Mouse (Mus musculus): Measurements from ENCODE around the gene Gabrr1.
"Not testable (repeated sequence)": the region's sequence is repeated elsewhere in the genome, so short reads cannot be mapped to it uniquely, and the experiment has no call there.

The Gabrr1 gene

DNA sequence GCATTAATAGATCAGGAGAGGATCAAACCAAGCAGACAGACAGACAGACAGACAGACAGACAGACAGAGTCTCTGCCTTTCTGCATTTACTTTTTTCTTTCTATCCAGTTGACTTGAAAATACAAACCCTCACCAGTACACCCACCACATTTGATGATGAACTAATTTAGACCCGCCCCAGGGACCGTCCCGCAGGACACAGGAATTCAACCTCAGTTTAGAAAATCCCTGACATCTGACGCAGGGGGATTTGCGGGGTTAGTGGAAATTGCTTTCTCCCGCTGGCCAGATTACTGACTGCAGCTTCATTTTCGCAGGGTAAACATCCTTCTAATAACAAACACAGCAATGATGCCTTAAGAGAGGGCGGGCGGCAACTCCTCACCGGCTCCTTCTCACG lies at the start of gene Gabrr1:
Gabrr1 (plus strand) TSS at position 301 of the 400 bp plus-strand sequence.
- no peak for DNase-seq (ENCODE audit: low read depth, low spot score)

DNA sequence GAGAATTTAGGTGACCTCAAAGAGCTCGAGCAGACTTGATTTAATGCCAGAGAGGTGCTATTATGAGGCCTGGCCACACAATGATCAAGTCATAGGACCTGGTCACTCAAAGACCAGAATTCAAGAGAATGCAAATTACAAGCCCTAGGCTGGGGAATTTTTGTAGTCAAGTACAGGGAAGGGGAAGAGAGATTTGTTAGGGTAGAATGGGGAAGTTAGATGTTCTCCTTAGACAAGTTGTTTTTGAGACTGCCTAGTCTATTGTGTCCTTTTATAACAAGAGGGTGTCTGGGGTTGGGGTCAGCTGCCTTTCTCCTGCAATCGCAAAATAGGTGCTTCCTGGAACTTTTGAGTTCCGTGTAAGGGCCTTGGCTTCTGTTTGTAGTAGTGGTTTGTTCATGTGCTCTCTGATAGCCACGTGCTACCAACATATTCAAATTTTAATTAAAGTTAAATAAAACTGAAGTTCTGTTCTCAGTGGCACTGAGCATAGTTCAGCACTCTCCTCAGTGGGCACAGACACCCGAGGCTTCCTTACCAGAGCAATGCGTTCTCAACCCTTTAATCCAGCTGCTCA lies 33.1 kb upstream of the Gabrr1 start:
- DNase-seq (ENCODE audit: low read depth, low spot score): no peak

DNA sequence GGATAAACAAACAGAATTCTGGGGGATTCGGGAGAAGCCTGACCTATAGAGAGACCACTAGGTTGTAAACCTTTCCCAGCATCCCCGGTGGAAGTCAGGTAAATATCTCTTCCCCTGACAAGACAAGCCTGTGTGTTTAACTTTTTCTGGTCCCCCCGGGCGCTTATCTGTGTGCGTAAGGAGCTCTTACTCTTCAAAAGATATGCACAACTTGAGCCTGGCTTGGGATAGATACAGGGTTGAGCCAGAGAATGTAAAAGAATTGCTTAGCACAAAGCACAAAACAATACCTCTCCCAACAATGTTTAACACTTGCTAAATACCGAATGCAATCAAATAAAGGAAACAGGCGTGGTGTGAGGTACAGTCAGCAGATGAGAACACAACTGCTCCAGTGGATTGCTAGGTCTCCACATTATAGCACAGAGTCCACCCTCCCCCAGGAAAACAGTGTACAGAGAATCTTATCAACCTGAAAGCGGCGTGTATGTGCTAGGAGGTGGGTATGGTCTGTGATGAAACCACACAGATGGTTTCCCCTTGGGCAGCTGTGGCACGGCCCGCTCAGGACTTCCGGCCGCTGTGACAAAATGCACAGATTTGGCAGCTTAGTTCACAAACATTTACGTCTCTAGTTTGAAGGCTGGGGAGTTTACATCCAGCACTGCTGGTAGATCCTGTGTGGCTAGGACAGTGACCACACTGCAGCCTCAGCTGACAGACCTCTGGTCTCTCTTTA lies 22.4 kb upstream of the Gabrr1 start:
- no peak for DNase-seq (ENCODE audit: low read depth, low spot score)

- no peak for DNase-seq (ENCODE audit: low read depth, low spot score)
These were observed 21.5 kb upstream of the Gabrr1 start for GRCm38 (mm10) chr4:33110845-33111244.

GRCm38 (mm10) chr4:33111358-33111757 lies 21.0 kb upstream of the Gabrr1 start:
- no peak for DNase-seq (ENCODE audit: low read depth, low spot score)

- not testable (repeated sequence) for DNase-seq (ENCODE audit: low read depth, low spot score)
These were observed 19.5 kb upstream of the Gabrr1 start for GRCm38 (mm10) chr4:33112866-33113265.

DNA sequence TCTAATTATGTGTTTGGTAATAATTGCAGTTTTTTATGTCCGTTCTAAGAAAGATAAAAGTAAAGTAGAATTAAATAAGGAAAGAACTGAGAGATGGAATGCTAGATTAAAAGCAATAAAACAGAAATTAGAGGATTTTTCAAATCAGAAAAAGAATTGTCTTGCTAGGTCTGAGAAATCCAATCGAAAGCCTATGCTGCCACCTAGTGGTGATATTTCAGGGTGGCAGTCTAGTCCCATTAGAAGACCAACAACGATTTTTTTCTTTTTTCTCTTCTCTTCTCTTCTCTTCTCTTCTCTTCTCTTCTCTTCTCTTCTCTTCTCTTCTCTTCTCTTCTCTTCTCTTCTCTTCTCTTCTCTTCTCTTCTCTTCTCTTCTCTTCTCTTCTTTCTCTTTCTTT lies 13.2 kb upstream of the Gabrr1 start:
- DNase-seq (ENCODE audit: low read depth, low spot score): peak; percentile 85

GRCm38 (mm10) chr4:33124493-33124892 lies 7.8 kb upstream of the Gabrr1 start:
- DNase-seq (ENCODE audit: low read depth, low spot score): peak; percentile 46

- no peak for DNase-seq (ENCODE audit: low read depth, low spot score)
These were observed 6.8 kb upstream of the Gabrr1 start for GRCm38 (mm10) chr4:33125409-33126084.

DNA sequence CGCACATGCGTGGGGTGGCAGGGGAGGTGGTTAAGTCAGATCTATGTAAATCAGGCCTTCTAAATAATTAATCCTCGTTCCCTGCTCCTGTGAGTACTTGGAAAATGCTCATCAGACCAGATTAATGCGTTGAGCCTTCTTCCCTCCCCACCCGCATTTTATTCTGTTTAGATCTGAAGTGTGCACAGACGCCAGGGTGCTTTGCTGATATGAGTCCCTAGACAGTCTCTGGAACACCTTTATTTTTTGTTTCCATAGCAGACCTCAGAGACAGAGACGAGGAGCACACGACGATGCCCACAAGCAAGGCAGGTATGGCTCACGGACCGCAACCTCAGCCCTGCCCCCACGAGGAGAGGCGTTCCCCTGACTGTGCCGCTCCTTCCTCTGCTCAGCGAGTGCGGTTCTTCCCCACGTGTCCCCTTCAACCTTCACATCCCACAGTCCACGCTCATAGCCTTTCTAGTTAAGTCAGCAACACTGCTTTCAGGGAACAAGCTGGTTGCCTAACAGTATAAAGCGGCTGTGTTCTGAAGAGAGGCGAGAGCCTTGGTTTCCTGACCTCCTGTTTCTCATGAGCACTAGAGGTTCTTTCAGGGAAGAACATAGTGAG lies 14.5 kb downstream of the Gabrr1 start:
- DNase-seq (ENCODE audit: low read depth, low spot score): no peak

DNA sequence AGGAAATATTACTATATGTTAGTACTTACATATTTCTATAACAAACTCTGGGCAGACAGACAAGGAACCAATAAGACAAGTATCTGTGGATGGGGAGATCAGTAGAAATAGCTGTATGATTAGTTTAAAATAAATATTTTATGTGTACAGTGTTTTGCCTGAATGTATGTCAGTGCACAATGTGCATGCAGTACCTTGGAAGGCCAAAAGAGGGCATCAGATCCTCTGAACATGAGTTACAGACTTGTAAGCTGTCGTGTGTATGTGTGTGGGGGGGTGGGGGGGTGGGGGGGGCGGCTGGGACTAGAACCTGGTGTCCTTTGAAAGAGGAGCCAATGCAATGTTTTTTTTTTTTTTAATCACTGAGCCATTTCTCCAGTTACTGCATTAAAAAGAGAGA lies 15.5 kb downstream of the Gabrr1 start:
- DNase-seq (ENCODE audit: low read depth, low spot score): peak; percentile 71

- DNase-seq (ENCODE audit: low read depth, low spot score): no peak
These were observed 16.8 kb downstream of the Gabrr1 start for GRCm38 (mm10) chr4:33149150-33149549.

- no peak for DNase-seq (ENCODE audit: low read depth, low spot score)
These were observed 20.0 kb downstream of the Gabrr1 start for GRCm38 (mm10) chr4:33152087-33153038.

- no peak for DNase-seq (ENCODE audit: low read depth, low spot score)
These were observed 51.2 kb downstream of the Gabrr1 start for GRCm38 (mm10) chr4:33183477-33183876.

DNA sequence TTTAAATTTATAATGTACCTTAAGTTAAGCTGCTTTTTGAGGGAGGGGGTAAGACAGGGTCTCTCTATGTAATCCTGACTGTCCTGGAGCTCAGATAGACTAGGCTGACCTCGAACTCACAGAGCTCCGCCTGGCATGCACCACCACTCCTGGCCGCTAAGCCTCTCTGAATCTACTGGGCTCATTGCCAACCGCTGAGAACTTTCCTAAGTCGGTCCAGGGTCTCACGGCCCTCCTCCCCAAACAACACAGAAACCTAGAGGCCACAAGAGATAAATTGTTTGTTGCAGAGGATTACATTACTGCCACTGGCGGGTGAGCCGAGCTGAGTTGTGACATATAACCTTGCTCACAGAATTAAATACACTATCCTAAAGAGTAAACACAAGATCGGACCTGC lies 55.8 kb downstream of the Gabrr1 start:
- DNase-seq (ENCODE audit: low read depth, low spot score): no peak

DNA sequence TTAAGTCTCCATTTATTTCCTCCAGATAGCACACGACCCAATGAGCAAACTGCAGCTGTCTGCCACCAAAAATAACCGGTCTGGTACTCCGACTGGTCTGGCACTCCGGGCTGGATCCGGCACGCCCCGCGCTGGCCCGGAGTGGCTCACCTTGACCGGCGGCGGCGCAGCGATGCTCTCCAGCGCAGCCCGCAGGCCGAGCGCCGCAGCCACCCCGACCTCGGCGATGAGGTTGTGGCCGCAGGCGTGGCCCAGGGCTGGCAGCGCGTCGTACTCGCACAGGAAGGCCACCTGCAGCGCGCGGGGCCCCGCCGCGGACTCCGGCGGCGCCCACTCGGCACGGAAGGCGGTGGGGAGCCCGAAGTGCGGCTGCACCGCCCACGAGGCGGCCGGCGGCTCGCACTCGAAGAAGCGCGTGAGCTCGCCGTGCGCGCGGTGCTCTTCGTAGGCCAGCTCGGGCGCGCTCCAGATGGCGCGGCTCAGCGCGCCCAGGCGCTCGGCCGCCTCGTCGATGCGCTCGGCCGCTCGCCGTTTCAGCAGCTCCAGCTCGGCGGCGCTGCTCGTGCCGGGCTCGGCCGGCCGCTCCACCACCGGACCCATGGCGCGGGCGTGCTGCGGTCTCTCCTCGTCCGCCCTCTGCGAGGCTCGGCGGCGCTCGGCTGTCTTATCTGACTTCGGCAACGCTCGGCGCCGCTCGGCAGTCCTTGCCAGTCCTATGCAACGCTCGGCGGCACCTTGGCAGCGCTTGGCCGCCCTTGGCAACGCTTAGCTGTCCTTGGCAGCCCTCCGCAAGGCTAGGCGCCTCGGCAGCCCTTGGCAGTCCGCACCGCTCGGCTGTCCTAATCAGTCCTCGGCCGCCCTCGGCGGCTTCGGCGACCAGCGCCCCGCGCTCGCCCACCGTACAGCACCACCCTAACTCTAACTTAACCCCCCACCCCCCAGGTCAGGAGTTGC lies 56.7 kb downstream of the Gabrr1 start:
- no peak for DNase-seq (ENCODE audit: low read depth, low spot score)

GRCm38 (mm10) chr4:33189735-33190036 lies 57.4 kb downstream of the Gabrr1 start, which contains the start of gene Pm20d2:
TSS of gene Pm20d2 (minus strand) at chr4:33189737.
- no peak for DNase-seq (ENCODE audit: low read depth, low spot score)

DNA sequence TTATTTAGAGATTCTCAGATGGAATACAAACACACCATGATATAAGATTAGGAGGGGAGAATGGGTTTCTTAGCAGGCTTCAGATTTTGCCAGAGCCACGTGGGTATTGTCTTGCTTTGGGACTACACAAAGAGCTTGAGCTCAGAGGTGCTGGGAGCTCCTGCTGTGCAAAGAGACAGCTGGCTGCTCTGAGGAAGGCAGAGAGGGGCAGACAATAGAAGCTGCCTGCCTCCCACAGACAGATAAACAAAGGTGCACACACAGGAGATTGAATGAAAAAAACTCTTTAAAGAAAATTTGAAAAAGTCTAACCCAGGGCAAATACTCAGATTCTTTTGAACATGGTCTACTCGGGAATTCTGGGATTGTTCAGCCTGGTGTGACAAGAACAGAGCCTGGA lies 65.8 kb downstream of the Gabrr1 start:
- DNase-seq (ENCODE audit: low read depth, low spot score): no peak

GRCm38 (mm10) chr4:33204682-33205081 lies 72.4 kb downstream of the Gabrr1 start:
- DNase-seq (ENCODE audit: low read depth, low spot score): peak; percentile 58

GRCm38 (mm10) chr4:33207551-33207950 lies 75.2 kb downstream of the Gabrr1 start:
- DNase-seq (ENCODE audit: low read depth, low spot score): no peak

All from 3T3-L1 (cell line).